Mouse (Mus musculus) bone marrow, adult 2 months (tissue): ENCODE data around the gene Oaz2. TPM values are rescaled to one million over a fixed set of nuclear protein-coding genes. Genes with fewer than 3 reads are reported as not detected.
"Not testable (repeated sequence)": the region's sequence is repeated elsewhere in the genome, so short reads cannot be mapped to it uniquely, and the experiment has no call there.

Experiments
- H3K27ac ChIP-seq: fragments of 200-500 bp; 2 replicates; pipeline ENCODE4 v1.5.1; 2012; ENCODE audit warnings: low read depth, mild to moderate bottlenecking, control low read depth, inconsistent platforms, low read length; ENCODE audit not compliant: control insufficient read depth, poor library complexity, insufficient read depth
- H3K4me1 ChIP-seq: fragments of 200-500 bp; 2 replicates; pipeline ENCODE4 v1.6.1; 2011; ENCODE audit warnings: low read length; ENCODE audit not compliant: control insufficient read depth, insufficient read depth
- H3K4me3 ChIP-seq: fragments of 200-500 bp; replicated peaks from 2 replicates; pipeline ENCODE3; 2011; ENCODE audit warnings: mild to moderate bottlenecking, low read depth, low read length, control low read depth; ENCODE audit not compliant: control insufficient read depth
- CTCF ChIP-seq: fragments of 200-500 bp; IDR thresholded peaks from 2 replicates; pipeline ENCODE4 v1.5.1; 2011; ENCODE audit warnings: low read length, control low read depth; ENCODE audit not compliant: control insufficient read depth, insufficient read depth
- POLR2A ChIP-seq: fragments of 200-500 bp; IDR thresholded peaks from 2 replicates; pipeline ENCODE4 v1.6.1; 2011; ENCODE audit warnings: low read depth, mild to moderate bottlenecking, control low read depth, low read length, borderline replicate concordance; ENCODE audit not compliant: control insufficient read depth
- WGBS: fragments of 180-500 bp; shearing (Covaris S2); methylation state at CpG from one replicate; pipeline ENCODE4 v1.1.7; 2018; 5-methylcytosine and 5-hydroxymethylcytosine counted together
- polyA plus RNA-seq: library from polyadenylated mRNA; stranded (reverse); fragments of >200 nt; gene quantifications from 2 replicates; pipeline ENCODE4 v1.2.4, GENCODE M21; 2011; ENCODE audit warnings: low replicate concordance; ENCODE audit not compliant: missing spikeins, insufficient read depth, insufficient read length

Oaz2 gene
- polyA plus RNA-seq, 1 experiment: 34.0 TPM

- TF ChIP-seq POLR2A (no peak), CTCF (no peak)
- H3K4me1 ChIP-seq: no peaks in the 10 kb centered on the region; the same call in 1 of the 2 replicates
- no peak overlapping the region for H3K27ac ChIP-seq
- WGBS: 86% methylated on average over 4 of the region's 4 CpGs
- no peak overlapping the region for H3K4me3 ChIP-seq
These were observed 22.8 kb upstream of the Oaz2 start for GRCm38 (mm10) chr9:65644960-65645359.

- no peak overlapping the region for H3K4me3 ChIP-seq
- H3K27ac ChIP-seq: no peak overlapping the region
- no peaks in the 10 kb centered on the region; the same call in 1 of the 2 replicates for H3K4me1 ChIP-seq
- TF ChIP-seq CTCF: no peak
- no peak for TF ChIP-seq POLR2A
- 41% methylated on average over 3 of the region's 3 CpGs for WGBS
These were observed 21.8 kb upstream of the Oaz2 start for GRCm38 (mm10) chr9:65645984-65646383.

GRCm38 (mm10) chr9:65646782-65647181 lies 21.0 kb upstream of the Oaz2 start:
- Histone ChIP-seq H3K4me1 (no peaks in the 10 kb centered on the region; the same call in 1 of the 2 replicates), H3K27ac (no peak overlapping the region), H3K4me3 (no peak overlapping the region)
- no peak for TF ChIP-seq CTCF
- no peak for TF ChIP-seq POLR2A
- 73% methylated on average over 2 of the region's 2 CpGs for WGBS

GRCm38 (mm10) chr9:65648730-65649129 lies 19.1 kb upstream of the Oaz2 start:
- Histone ChIP-seq H3K27ac (no peak overlapping the region), H3K4me3 (no peak overlapping the region), H3K4me1 (no peaks in the 10 kb centered on the region; the same call in 1 of the 2 replicates)
- WGBS: 86% methylated on average over 13 of the region's 13 CpGs
- TF ChIP-seq CTCF (no peak), POLR2A (no peak)

GRCm38 (mm10) chr9:65649997-65650396 lies 17.8 kb upstream of the Oaz2 start:
- Histone ChIP-seq H3K4me3 (no peak overlapping the region), H3K4me1 (no peaks in the 10 kb centered on the region; the same call in 1 of the 2 replicates), H3K27ac (no peak overlapping the region)
- 47% methylated on average over 1 of the region's 1 CpGs for WGBS
- no peak for TF ChIP-seq CTCF
- TF ChIP-seq POLR2A: no peak

GRCm38 (mm10) chr9:65651957-65652356 lies 15.8 kb upstream of the Oaz2 start:
- H3K4me1 ChIP-seq, H3K27ac ChIP-seq, H3K4me3 ChIP-seq: not testable (repeated sequence)
- 83% methylated on average over 1 of the region's 1 CpGs for WGBS

- Histone ChIP-seq H3K27ac (no peak overlapping the region), H3K4me3 (no peak overlapping the region), H3K4me1 (no peaks in the 10 kb centered on the region; the same call in 1 of the 2 replicates)
- 79% methylated on average over 4 of the region's 4 CpGs for WGBS
- TF ChIP-seq POLR2A (no peak), CTCF (no peak)
These were observed 14.1 kb upstream of the Oaz2 start for GRCm38 (mm10) chr9:65653741-65654140.

GRCm38 (mm10) chr9:65654700-65655237 lies 13.0 kb upstream of the Oaz2 start:
- Histone ChIP-seq H3K27ac (no peak overlapping the region), H3K4me3 (no peak overlapping the region), H3K4me1 (no peaks in the 10 kb centered on the region; the same call in 1 of the 2 replicates)
- TF ChIP-seq CTCF (no peak), POLR2A (no peak)
- 72% methylated on average over 3 of the region's 3 CpGs for WGBS

GRCm38 (mm10) chr9:65655540-65655939 lies 12.3 kb upstream of the Oaz2 start:
- Histone ChIP-seq H3K4me1 (no peaks in the 10 kb centered on the region; the same call in 1 of the 2 replicates), H3K27ac (no peak overlapping the region), H3K4me3 (no peak overlapping the region)
- TF ChIP-seq POLR2A (no peak), CTCF (no peak)
- 16% methylated on average over 8 of the region's 8 CpGs for WGBS
